Mouse (Mus musculus) MEL (cell line): ENCODE data around the gene 4930432K21Rik. TPM values are rescaled to one million over a fixed set of nuclear protein-coding genes. Genes with fewer than 3 reads are reported as not detected.

Experiments used
- DNase-seq: peaks from one replicate; pipeline ENCODE4 v3.0.0; 2011; ENCODE audit warnings: low read depth, low spot score
- H3K27ac ChIP-seq: 2 replicates; pipeline ENCODE4 v1.5.1; 2012; ENCODE audit warnings: low read depth, mild to moderate bottlenecking, control low read depth, low read length, moderate library complexity; ENCODE audit not compliant: control insufficient read depth
- H3K27me3 ChIP-seq, 2 experiments: fragments of 150-350 bp in 1 of 2; sonication (generic) in 1 of 2; 2 replicates each; pipeline ENCODE4 v1.6.1; 2012; ENCODE audit warnings: low read length in 2 of 2, mild to moderate bottlenecking in 2 of 2, improper control_type of control experiment in 1 of 2, moderate library complexity in 1 of 2; ENCODE audit not compliant: insufficient read depth in 2 of 2, control insufficient read depth in 1 of 2
- H3K36me3 ChIP-seq, 2 experiments: 2 replicates each; pipeline ENCODE4 v1.6.1; 2012 to 2014; ENCODE audit warnings: low read length in 2 of 2, improper control_type of control experiment in 1 of 2, inconsistent platforms in 1 of 2, mild to moderate bottlenecking in 1 of 2; ENCODE audit not compliant: insufficient read depth in 2 of 2, control insufficient read depth in 1 of 2
- H3K4me1 ChIP-seq, 2 experiments: fragments of 150-350 bp in 1 of 2; sonication (generic) in 1 of 2; 2 replicates each; pipeline ENCODE4 v1.6.1; 2012; ENCODE audit warnings: low read length in 2 of 2, improper control_type of control experiment in 1 of 2, mild to moderate bottlenecking in 1 of 2; ENCODE audit not compliant: insufficient read depth in 2 of 2, control insufficient read depth in 1 of 2
- H3K4me3 ChIP-seq, 2 experiments: fragments of 150-350 bp in 1 of 2; sonication (generic) in 1 of 2; 2 replicates each; pipeline ENCODE4 v1.5.1; 2012; ENCODE audit warnings: low read depth in 2 of 2, low read length in 2 of 2, mild to moderate bottlenecking in 2 of 2, moderate library complexity in 2 of 2, control low read depth in 1 of 2, improper control_type of control experiment in 1 of 2; ENCODE audit not compliant: control insufficient read depth in 1 of 2, insufficient read depth in 1 of 2
- H3K79me2 ChIP-seq: 2 replicates; pipeline ENCODE4 v1.6.1; 2012; ENCODE audit warnings: mild to moderate bottlenecking, low read length, moderate library complexity; ENCODE audit not compliant: control insufficient read depth, poor library complexity, insufficient read depth
- H3K9ac ChIP-seq: 2 replicates; pipeline ENCODE4 v1.6.1; 2012; ENCODE audit warnings: low read depth, mild to moderate bottlenecking, control low read depth, low read length, moderate library complexity; ENCODE audit not compliant: control insufficient read depth, poor library complexity, severe bottlenecking
- H3K9me3 ChIP-seq: fragments of 150-350 bp; sonication (generic); replicated peaks from 2 replicates; pipeline ENCODE4 v1.6.1; 2012; ENCODE audit warnings: mild to moderate bottlenecking, low read length, improper control_type of control experiment, moderate library complexity; ENCODE audit not compliant: insufficient read depth
- BHLHE40 ChIP-seq: IDR thresholded peaks from 2 replicates; pipeline ENCODE4 v1.6.1; 2012; ENCODE audit warnings: low read depth, mild to moderate bottlenecking, inconsistent platforms, low read length, improper control_type of control experiment, borderline replicate concordance
- ELF1 ChIP-seq: IDR thresholded peaks from 2 replicates; pipeline ENCODE4 v1.6.1; 2014; ENCODE audit warnings: low read depth, mild to moderate bottlenecking, inconsistent platforms, low read length, improper control_type of control experiment, moderate library complexity
- GABPA ChIP-seq: IDR thresholded peaks from 2 replicates; pipeline ENCODE4 v1.6.1; 2012; ENCODE audit warnings: low read depth, mild to moderate bottlenecking, inconsistent platforms, low read length, improper control_type of control experiment, moderate library complexity
- GATA1 ChIP-seq: IDR thresholded peaks from 2 replicates; pipeline ENCODE4 v1.6.1; 2011; ENCODE audit warnings: low read depth, low read length, improper control_type of control experiment
- HCFC1 ChIP-seq: IDR thresholded peaks from 2 replicates; pipeline ENCODE4 v1.6.1; 2012; ENCODE audit warnings: low read depth, mild to moderate bottlenecking, inconsistent platforms, low read length, improper control_type of control experiment, moderate library complexity
- MAFK ChIP-seq: IDR thresholded peaks from 2 replicates; pipeline ENCODE4 v1.6.1; 2011; ENCODE audit warnings: low read depth, mild to moderate bottlenecking, low read length, improper control_type of control experiment, borderline replicate concordance
- MAX ChIP-seq: IDR thresholded peaks from 2 replicates; pipeline ENCODE4 v1.6.1; 2011; ENCODE audit warnings: low read length, improper control_type of control experiment
- MAZ ChIP-seq: IDR thresholded peaks from 2 replicates; pipeline ENCODE4 v1.6.1; 2012; ENCODE audit warnings: low read depth, mild to moderate bottlenecking, inconsistent platforms, low read length, improper control_type of control experiment
- MXI1 ChIP-seq: IDR thresholded peaks from 2 replicates; pipeline ENCODE4 v1.6.1; 2011; ENCODE audit warnings: mild to moderate bottlenecking, low read depth, low read length, improper control_type of control experiment
- MYB ChIP-seq: IDR thresholded peaks from 2 replicates; pipeline ENCODE4 v1.6.1; 2011; ENCODE audit warnings: mild to moderate bottlenecking, low read depth, low read length, improper control_type of control experiment
- NELFE ChIP-seq: IDR thresholded peaks from 2 replicates; pipeline ENCODE4 v1.6.1; 2011; ENCODE audit warnings: low read depth, low read length, improper control_type of control experiment
- POLR2A ChIP-seq, 2 experiments: IDR thresholded peaks; 2 replicates each; pipeline ENCODE4 v1.6.1; 2011 to 2012; ENCODE audit warnings: low read length in 2 of 2, mild to moderate bottlenecking in 2 of 2, control low read depth in 1 of 2, improper control_type of control experiment in 1 of 2, low read depth in 1 of 2, moderate library complexity in 1 of 2; ENCODE audit not compliant: control insufficient read depth in 1 of 2, insufficient read depth in 1 of 2, poor library complexity in 1 of 2
- RAD21 ChIP-seq: IDR thresholded peaks from 2 replicates; pipeline ENCODE4 v1.6.1; 2011; ENCODE audit warnings: mild to moderate bottlenecking, low read depth, low read length, improper control_type of control experiment
- RCOR1 ChIP-seq: IDR thresholded peaks from 2 replicates; pipeline ENCODE4 v1.6.1; 2012; ENCODE audit warnings: low read depth, mild to moderate bottlenecking, inconsistent platforms, low read length, improper control_type of control experiment
- SIN3A ChIP-seq: IDR thresholded peaks from 2 replicates; pipeline ENCODE4 v1.6.1; 2012; ENCODE audit warnings: low read length, improper control_type of control experiment, inconsistent platforms
- TAL1 ChIP-seq: IDR thresholded peaks from 2 replicates; pipeline ENCODE4 v1.6.1; 2012; ENCODE audit warnings: mild to moderate bottlenecking, inconsistent platforms, low read length, moderate library complexity, mixed read lengths
- UBTF ChIP-seq: IDR thresholded peaks from 2 replicates; pipeline ENCODE4 v1.6.1; 2012; ENCODE audit warnings: low read depth, mild to moderate bottlenecking, inconsistent platforms, low read length, improper control_type of control experiment, moderate library complexity, borderline replicate concordance; ENCODE audit not compliant: insufficient read depth
- polyA plus RNA-seq, 2 experiments: library from polyadenylated mRNA; stranded (reverse) in 1 of 2; unstranded in 1 of 2; fragments of >175 nt in 1 of 2; fragments of >200 nt in 1 of 2; gene quantifications; 2 replicates each; pipeline versions ENCODE4 v1.2.1 to v1.2.4; 2012; ENCODE audit warnings: low replicate concordance in 2 of 2, low read depth in 1 of 2; ENCODE audit not compliant: insufficient read length in 2 of 2, insufficient read depth in 1 of 2, missing spikeins in 1 of 2
- total RNA-seq: library from RNA; depleted of rRNA; stranded (reverse); fragments of 300-350 nt; gene quantifications from 2 replicates; pipeline ENCODE4 v1.2.3, GENCODE M21; 2012

The 4930432K21Rik gene
- total and polyA plus RNA-seq, 3 experiments: 2.2 to 3.0 TPM; not detected in 1

DNA sequence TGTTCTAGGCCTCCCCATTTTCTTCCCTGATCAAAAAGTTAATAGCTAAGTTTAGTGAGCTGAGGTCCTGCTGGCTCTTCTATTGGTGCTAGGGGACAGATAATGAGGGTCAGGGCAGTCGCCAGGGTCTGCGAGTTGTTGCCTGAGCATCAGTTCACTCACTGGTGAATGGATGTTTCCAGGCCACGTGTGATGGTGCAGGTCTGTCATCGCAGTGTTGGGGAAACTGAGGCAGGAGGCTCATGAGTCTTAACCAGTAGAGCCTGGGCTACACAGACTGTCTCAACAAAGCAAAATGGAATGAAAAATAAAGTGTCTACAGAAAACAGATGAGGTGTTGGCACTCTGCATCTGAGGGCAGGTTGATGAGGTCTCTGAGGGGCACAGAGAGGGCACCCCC is 51.0 kb downstream of the 4930432K21Rik start:
- DNase-seq: no peak
- H3K27ac ChIP-seq: peak overlapping the region; percentile 45; the same call in 1 of the 2 replicates
- peak overlapping the region; percentile 55 for H3K9ac ChIP-seq
- no peaks in the 10 kb centered on the region for H3K9me3 ChIP-seq
- no peaks in the 10 kb centered on the region for H3K27me3 ChIP-seq
- H3K4me3 ChIP-seq: peak overlapping the region in 1 of 2 experiments; percentile 68; a peak in 2 of 4 replicates
- TF ChIP-seq ELF1 (no peak), MAFK (no peak), MAZ (peak; percentile 23; the same call in 1 of the 2 replicates), TAL1 (no peak), GABPA (no peak), MXI1 (peak; percentile 7; the same call in 1 of the 2 replicates)
- peaks cover 4% of the 10 kb centered on the region; the same call in 1 of the 2 replicates for H3K79me2 ChIP-seq
- peaks cover 0 to 7% of the 10 kb centered on the region in 2 experiments; a peak in 1 of 4 replicates for H3K36me3 ChIP-seq
- H3K4me1 ChIP-seq: peaks cover 0 to 30% of the 10 kb centered on the region in 2 experiments

DNA sequence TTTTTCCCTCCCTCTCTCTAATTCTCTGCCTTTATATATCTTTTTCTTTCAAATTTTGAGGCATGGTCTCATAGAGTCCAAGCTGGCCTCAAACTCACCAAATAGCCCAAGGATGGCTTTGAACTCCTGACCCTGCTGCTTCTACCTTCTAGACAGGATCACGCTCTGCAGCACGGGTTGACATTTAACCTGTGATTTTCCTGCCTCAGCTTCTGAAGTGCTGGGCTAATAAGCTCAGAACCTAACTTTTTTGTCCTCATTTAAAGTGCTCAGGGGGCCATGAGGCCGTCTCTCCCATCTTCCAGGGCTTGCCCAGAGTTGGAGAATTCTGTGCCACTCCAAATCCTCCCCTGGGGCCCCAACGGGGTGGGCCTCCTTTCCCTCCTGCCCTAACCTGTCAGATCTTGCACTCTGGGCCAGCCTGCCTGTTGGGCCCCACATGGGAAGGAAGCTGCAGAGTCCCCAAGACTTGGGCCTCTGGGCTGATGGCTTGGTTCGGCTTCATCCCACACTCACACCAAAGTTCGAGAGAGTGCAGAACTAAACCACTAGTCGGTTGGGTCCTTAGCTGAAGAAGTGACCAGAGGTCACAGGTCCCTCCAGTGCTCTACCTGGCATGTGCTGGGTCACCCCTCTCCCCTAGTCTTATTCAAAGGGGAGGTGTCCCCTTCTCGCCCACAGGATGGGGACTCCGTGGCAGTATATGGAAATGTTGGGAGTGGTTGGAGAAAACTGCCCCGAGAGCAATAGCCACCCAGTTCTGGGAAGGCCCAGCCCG is 51.7 kb downstream of the 4930432K21Rik start:
- H3K36me3 ChIP-seq: peaks cover 0 to 7% of the 10 kb centered on the region in 2 experiments; a peak in 1 of 4 replicates
- no peak for TF ChIP-seq GATA1
- TF ChIP-seq HCFC1: no peak
- TF ChIP-seq SIN3A: no peak
- no peak for TF ChIP-seq RAD21
- no peak for TF ChIP-seq MAX
- TF ChIP-seq MXI1: no peak
- TF ChIP-seq NELFE: no peak
- TF ChIP-seq GABPA: no peak
- TF ChIP-seq RCOR1: no peak
- TF ChIP-seq POLR2A (IDR thresholded peaks at IDR 0.05; ENCODE audit: control insufficient read depth in 1 of 2, insufficient read depth in 1 of 2, low read depth in 1 of 2, low read length in 2 of 2, poor library complexity in 1 of 2): no peak
- no peak for TF ChIP-seq MYB
- TF ChIP-seq BHLHE40: no peak
- no peak for TF ChIP-seq UBTF
- TF ChIP-seq, all 39 proteins: peak for 0
- Histone ChIP-seq H3K27me3 (no peaks in the 10 kb centered on the region), H3K9ac (peak overlapping the region; percentile 1; the same call in 1 of the 2 replicates), H3K79me2 (peaks cover 4% of the 10 kb centered on the region; the same call in 1 of the 2 replicates), H3K9me3 (no peaks in the 10 kb centered on the region), H3K27ac (0 out of 2 replicates have a peak overlapping the region, but pooled peaks have one; percentile 3), H3K4me1 (peaks cover 0 to 35% of the 10 kb centered on the region in 2 experiments), H3K4me3 (no peak overlapping the region)
- no peak for DNase-seq
